In genomic region chr10:99106311-99106702, GRCm38 (mm10) we compare ENCODE assay signal across 8 mouse cellular contexts. TPM values are rescaled to one million over a fixed set of nuclear protein-coding genes. Genes with fewer than 3 reads are reported as not detected.
DNase-seq lines count a peak whose midpoint lies in the region; ATAC-seq and TF ChIP-seq lines count a peak whose summit lies in the region.

No protein-coding gene starts in this region.

- H3K4me2 ChIP-seq in heart, embryonic 13.5 days: peak overlapping the region; percentile 99

- H3K36me3 ChIP-seq in heart, embryonic 13.5 days: peaks cover 17% of the 10 kb centered on the region
- H3K36me3 ChIP-seq in MEL (ENCODE audit: control insufficient read depth in 1 of 2, insufficient read depth in 2 of 2, low read length in 2 of 2): no peaks in the 10 kb centered on the region; a peak in 1 of 4 replicates
- H3K36me3 ChIP-seq in hindbrain, embryonic 10.5 days: peaks cover 34% of the 10 kb centered on the region
- peaks cover 37% of the 10 kb centered on the region for H3K36me3 ChIP-seq in midbrain, embryonic 10.5 days

- no peak for DNase-seq in heart, postnatal 14 days
- no peak for DNase-seq in MEL (ENCODE audit: low read depth, low spot score)
- DNase-seq in hindbrain, embryonic 10.5 days (ENCODE audit: low spot score): no peak
- DNase-seq in midbrain, embryonic 10.5 days (ENCODE audit: low spot score): no peak
- DNase-seq in urinary bladder, postnatal 25 days (ENCODE audit: low spot score): no peak
- DNase-seq in gastrocnemius, postnatal 10 days: no peak
- no peak for DNase-seq in ovary, postnatal 36 days (ENCODE audit: low spot score)

- no peak for TF ChIP-seq CTCF in MEL (IDR thresholded peaks at IDR 0.05 in 2 of 3, conservative IDR thresholded peaks at IDR 0.05 in 1 of 3; ENCODE audit: control insufficient read depth in 1 of 3, insufficient read depth in 1 of 3, low read depth in 2 of 3, low read length in 3 of 3, poor library complexity in 1 of 3, severe bottlenecking in 1 of 3)

- peaks cover 24% of the 10 kb centered on the region for H3K4me1 ChIP-seq in heart, embryonic 13.5 days
- H3K4me1 ChIP-seq in MEL (ENCODE audit: control insufficient read depth in 1 of 2, insufficient read depth in 2 of 2, low read length in 2 of 2): peaks cover 0 to 4% of the 10 kb centered on the region in 2 experiments; a peak in 1 of 4 replicates
- peaks cover 22% of the 10 kb centered on the region for H3K4me1 ChIP-seq in hindbrain, embryonic 10.5 days (replicated peaks)
- peaks cover 27% of the 10 kb centered on the region for H3K4me1 ChIP-seq in midbrain, embryonic 10.5 days

- TF ChIP-seq POLR2A in MEL (IDR thresholded peaks at IDR 0.05; ENCODE audit: control insufficient read depth in 1 of 2, insufficient read depth in 1 of 2, low read depth in 1 of 2, low read length in 2 of 2, poor library complexity in 1 of 2): no peak

- H3K4me3 ChIP-seq in heart, embryonic 13.5 days: peak overlapping the region; percentile 91
- H3K4me3 ChIP-seq in MEL (ENCODE audit: control insufficient read depth in 1 of 2, insufficient read depth in 1 of 2, low read depth in 2 of 2, low read length in 2 of 2): peak overlapping the region; percentile 77 to 87
- H3K4me3 ChIP-seq in hindbrain, embryonic 10.5 days: peak overlapping the region; percentile 97
- peak overlapping the region; percentile 96 for H3K4me3 ChIP-seq in midbrain, embryonic 10.5 days

- no peak for TF ChIP-seq RAD21 in MEL (IDR thresholded peaks at IDR 0.05; ENCODE audit: low read depth, low read length)

- H3K79me2 ChIP-seq in MEL (ENCODE audit: control insufficient read depth, insufficient read depth, low read length, poor library complexity): peaks cover 12% of the 10 kb centered on the region

- intact Hi-C loops in heart, postnatal 14 days (cut with DNase I): loop anchor here (5.0 kb wide), 2 partner anchors 46 to 471 kb away; no protein-coding TSS in a partner anchor

- TF ChIP-seq EP300 in MEL (IDR thresholded peaks at IDR 0.05; ENCODE audit: low read depth in 1 of 2, low read length in 2 of 2): no peak

- ATAC-seq in heart, embryonic 13.5 days (ENCODE audit: extremely low read depth, insufficient number of reproducible peaks, low FRiP score, low TSS enrichment): no peak

- H3K9me3 ChIP-seq in heart, embryonic 13.5 days: no peaks in the 10 kb centered on the region
- no peaks in the 10 kb centered on the region for H3K9me3 ChIP-seq in MEL (replicated peaks; ENCODE audit: insufficient read depth, low read length)
- 0 out of 2 replicates have a peak, but pooled peaks cover 3% of the 10 kb centered on the region for H3K9me3 ChIP-seq in hindbrain, embryonic 10.5 days
- 0 out of 2 replicates have a peak, but pooled peaks cover 4% of the 10 kb centered on the region for H3K9me3 ChIP-seq in midbrain, embryonic 10.5 days (replicated peaks)

- H3K27ac ChIP-seq in heart, embryonic 13.5 days (replicated peaks): no peak overlapping the region; the same call in 1 of the 2 replicates
- peak overlapping the region; percentile 95 for H3K27ac ChIP-seq in MEL (ENCODE audit: control insufficient read depth, low read depth, low read length)
- H3K27ac ChIP-seq in hindbrain, embryonic 10.5 days: peak overlapping the region; percentile 96
- H3K27ac ChIP-seq in midbrain, embryonic 10.5 days (replicated peaks): peak overlapping the region; percentile 96

- H3K27me3 ChIP-seq in heart, embryonic 13.5 days (replicated peaks): no peaks in the 10 kb centered on the region
- H3K27me3 ChIP-seq in MEL (ENCODE audit: control insufficient read depth in 1 of 2, insufficient read depth in 2 of 2, low read length in 2 of 2): no peaks in the 10 kb centered on the region
- H3K27me3 ChIP-seq in hindbrain, embryonic 10.5 days (ENCODE audit: insufficient read depth, poor library complexity, severe bottlenecking): no peaks in the 10 kb centered on the region
- H3K27me3 ChIP-seq in midbrain, embryonic 10.5 days (ENCODE audit: low read depth, poor library complexity, severe bottlenecking): no peaks in the 10 kb centered on the region

- 33% methylated on average over 8 of the region's 8 CpGs for WGBS in heart, embryonic 13.5 days
- WGBS in hindbrain, embryonic 10.5 days: 37% methylated on average over 8 of the region's 8 CpGs
- WGBS in midbrain, embryonic 10.5 days: 43% methylated on average over 8 of the region's 8 CpGs

- peak overlapping the region; percentile 91 for H3K9ac ChIP-seq in heart, embryonic 13.5 days
- peak overlapping the region; percentile 86 for H3K9ac ChIP-seq in MEL (ENCODE audit: control insufficient read depth, low read depth, low read length, poor library complexity, severe bottlenecking)

TF ChIP-seq in MEL, 35 proteins besides CTCF, POLR2A, EP300 and RAD21:
- TF ChIP-seq KAT2A (conservative IDR thresholded peaks at IDR 0.05; ENCODE audit: low read depth, low read length) (no peak), CHD1 (IDR thresholded peaks at IDR 0.05; ENCODE audit: low read depth, low read length) (no peak), MAX (IDR thresholded peaks at IDR 0.05; ENCODE audit: low read length) (peak; percentile 83), ETS1 (IDR thresholded peaks at IDR 0.05; ENCODE audit: low read depth, low read length) (no peak), MYC (IDR thresholded peaks at IDR 0.05; ENCODE audit: low read depth, low read length) (peak; percentile 81), MXI1 (IDR thresholded peaks at IDR 0.05; ENCODE audit: low read depth, low read length) (peak; percentile 60), SIN3A (IDR thresholded peaks at IDR 0.05; ENCODE audit: low read length) (no peak), ELF1 (IDR thresholded peaks at IDR 0.05; ENCODE audit: low read depth, low read length) (no peak), ZNF384 (IDR thresholded peaks at IDR 0.05; ENCODE audit: low read depth, low read length) (peak; percentile 74), UBTF (IDR thresholded peaks at IDR 0.05; ENCODE audit: borderline replicate concordance, insufficient read depth, low read depth, low read length) (no peak), POLR2AphosphoS2 (IDR thresholded peaks at IDR 0.05; ENCODE audit: low read length) (no peak), NRF1 (IDR thresholded peaks at IDR 0.05; ENCODE audit: insufficient read depth, low read depth, low read length, poor library complexity, severe bottlenecking) (no peak), CHD2 (IDR thresholded peaks at IDR 0.05; ENCODE audit: low read length) (no peak), USF1 (IDR thresholded peaks at IDR 0.05; ENCODE audit: low read depth, low read length) (peak; percentile 72), MYB (IDR thresholded peaks at IDR 0.05; ENCODE audit: low read depth, low read length) (no peak), USF2 (IDR thresholded peaks at IDR 0.05; ENCODE audit: borderline replicate concordance in 1 of 2, insufficient read depth in 1 of 2, low read depth in 1 of 2, low read length in 2 of 2) (no peak)

RNA-seq across cellular contexts. Expression of gene Poc1b, which starts 0.5 kb away (rescaled TPM):
- 8.1 and 10.0 TPM in 2 replicates for polyA plus RNA-seq in heart, embryonic 13.5 days (2015; fragmentation: Nextera tagmentation; extraction: Ambion mirVana)
- 1 to 10 TPM; 7.6 to 8.8 TPM for total RNA-seq in heart, postnatal 14 days (2021)
- 3.3 and 5.5 TPM in 2 replicates for total RNA-seq in MEL (2012; rRNA removed)
- 10 to 100 TPM in 1 of 2 experiments, not detected in 1; 15.3 TPM for polyA plus RNA-seq in MEL (2012; ENCODE audit: insufficient read depth in 1 of 2, insufficient read length in 2 of 2, low read depth in 1 of 2, low replicate concordance in 2 of 2, missing spikeins in 1 of 2)
- polyA plus RNA-seq in hindbrain, embryonic 10.5 days (2016; fragmentation: Nextera tagmentation; extraction: Ambion mirVana): 27.6 and 33.4 TPM in 2 replicates
- 28.3 and 32.6 TPM in 2 replicates for polyA plus RNA-seq in midbrain, embryonic 10.5 days (2016; fragmentation: Nextera tagmentation; extraction: Ambion mirVana)
- 1 to 10 TPM; 5.7 to 8.8 TPM for total RNA-seq in gastrocnemius, postnatal 10 days (2021)

RNA-seq across cellular contexts. Expression of gene Galnt4, which starts 1.7 kb away (rescaled TPM):
- polyA plus RNA-seq in heart, embryonic 13.5 days (2015; fragmentation: Nextera tagmentation; extraction: Ambion mirVana): 5.2 and 5.3 TPM in 2 replicates
- 1 to 10 TPM; 4.0 to 4.2 TPM for total RNA-seq in heart, postnatal 14 days (2021)
- total RNA-seq in MEL (2012; rRNA removed): 1.2 and 1.7 TPM in 2 replicates
- 1 to 10 TPM in 1 of 2 experiments, not detected in 1; 1.6 TPM for polyA plus RNA-seq in MEL (2012; ENCODE audit: insufficient read depth in 1 of 2, insufficient read length in 2 of 2, low read depth in 1 of 2, low replicate concordance in 2 of 2, missing spikeins in 1 of 2)
- 3.5 and 4.4 TPM in 2 replicates for polyA plus RNA-seq in hindbrain, embryonic 10.5 days (2016; fragmentation: Nextera tagmentation; extraction: Ambion mirVana)
- polyA plus RNA-seq in midbrain, embryonic 10.5 days (2016; fragmentation: Nextera tagmentation; extraction: Ambion mirVana): 3.5 and 3.6 TPM in 2 replicates
- 1 to 10 TPM; 5.0 to 6.0 TPM for total RNA-seq in gastrocnemius, postnatal 10 days (2021)

RNA-seq across cellular contexts. Expression of gene Phxr2, which starts 19.8 kb away (rescaled TPM):
- not detected in 2 replicates for polyA plus RNA-seq in heart, embryonic 13.5 days (2015; fragmentation: Nextera tagmentation; extraction: Ambion mirVana)
- not detected for total RNA-seq in heart, postnatal 14 days (2021)
- not detected in 2 replicates for total RNA-seq in MEL (2012; rRNA removed)
- polyA plus RNA-seq in MEL (2012; ENCODE audit: insufficient read depth in 1 of 2, insufficient read length in 2 of 2, low read depth in 1 of 2, low replicate concordance in 2 of 2, missing spikeins in 1 of 2): not detected
- 0.24 TPM in 1 of 2 replicates, not detected in the other for polyA plus RNA-seq in hindbrain, embryonic 10.5 days (2016; fragmentation: Nextera tagmentation; extraction: Ambion mirVana)
- 0.11 and 0.23 TPM in 2 replicates for polyA plus RNA-seq in midbrain, embryonic 10.5 days (2016; fragmentation: Nextera tagmentation; extraction: Ambion mirVana)
- total RNA-seq in gastrocnemius, postnatal 10 days (2021): not detected
